Mouse (Mus musculus): ENCODE measurements around the gene Mcm10.

DNA sequence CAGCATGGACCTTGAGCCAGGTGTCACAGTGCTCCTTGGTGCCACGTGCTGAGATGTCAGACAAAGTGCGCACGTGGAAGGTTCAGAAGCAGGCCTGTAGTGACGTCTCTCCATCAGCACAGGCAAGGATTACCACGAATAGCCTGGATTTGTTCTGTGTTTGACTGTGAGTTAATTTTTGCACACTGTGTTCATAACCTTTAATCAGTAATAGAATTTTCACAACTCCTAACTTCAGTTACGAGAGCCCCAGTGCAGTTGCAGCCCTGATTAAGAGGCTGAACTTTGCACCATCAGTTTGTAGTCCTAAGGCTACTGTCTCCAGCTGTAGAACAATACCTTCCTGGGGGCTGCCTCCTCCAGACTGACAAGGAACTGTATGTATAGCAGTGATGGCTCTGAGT lies 16.2 kb downstream of the Mcm10 start:
- no peak for TF ChIP-seq POLR2A (IDR thresholded peaks at IDR 0.05; ENCODE audit: borderline replicate concordance, insufficient read depth, low read length)
- no peak for TF ChIP-seq CTCF (IDR thresholded peaks at IDR 0.05; ENCODE audit: borderline replicate concordance, insufficient read depth, low read depth, low read length)
